Mouse (Mus musculus) spleen, postnatal 14 days (tissue): Measurements from ENCODE around the gene Gng8.
A peak's percentile ranks its signal among the peaks of the same experiment; 100 is the strongest.

Experiments
- DNase-seq, 2 experiments: peaks; one replicate each; pipeline ENCODE4 v3.0.0; 2021 to 2022; ENCODE audit warnings: low spot score in 2 of 2

The Gng8 gene

GRCm38 (mm10) chr7:16891641-16892351 lies at the start of gene Gng8:
Gene Gng8 (plus strand): TSS chr7:16891786.
- DNase-seq: peak; percentile 61 to 79

- DNase-seq: peak; percentile 79 to 87
Observed at GRCm38 (mm10) chr7:16842645-16843063, 48.9 kb upstream of the Gng8 start, which contains the start of gene Prkd2. Gene Prkd2 (plus strand): TSS chr7:16842902.

- DNase-seq: peak; percentile 33 to 45
Observed at GRCm38 (mm10) chr7:16843441-16844171, 48.0 kb upstream of the Gng8 start.

- no peak for DNase-seq
Observed at GRCm38 (mm10) chr7:16844696-16845071, 46.9 kb upstream of the Gng8 start.

GRCm38 (mm10) chr7:16845072-16845819 lies 46.3 kb upstream of the Gng8 start:
- DNase-seq: peak; percentile 29 to 33

- no peak for DNase-seq
Observed at GRCm38 (mm10) chr7:16845820-16846167, 45.8 kb upstream of the Gng8 start.

GRCm38 (mm10) chr7:16846775-16847174 lies 44.8 kb upstream of the Gng8 start:
- no peak for DNase-seq

- no peak for DNase-seq
Observed at GRCm38 (mm10) chr7:16847507-16847906, 44.1 kb upstream of the Gng8 start.

GRCm38 (mm10) chr7:16848579-16848978 lies 43.0 kb upstream of the Gng8 start:
- peak in 1 of 2 experiments; percentile 38 for DNase-seq

- DNase-seq: no peak
Observed at GRCm38 (mm10) chr7:16851636-16852035, 40.0 kb upstream of the Gng8 start.

- DNase-seq: no peak
Observed at GRCm38 (mm10) chr7:16853302-16853831, 38.2 kb upstream of the Gng8 start.

- DNase-seq: peak in 1 of 2 experiments; percentile 48
Observed at GRCm38 (mm10) chr7:16858336-16858735, 33.2 kb upstream of the Gng8 start.

GRCm38 (mm10) chr7:16859902-16860651 lies 31.5 kb upstream of the Gng8 start:
- peak in 1 of 2 experiments; percentile 53 for DNase-seq

- no peak for DNase-seq
Observed at GRCm38 (mm10) chr7:16867488-16867887, 24.1 kb upstream of the Gng8 start.

- no peak for DNase-seq
Observed at GRCm38 (mm10) chr7:16869497-16869896, 22.1 kb upstream of the Gng8 start.

GRCm38 (mm10) chr7:16871600-16871999 lies 20.0 kb upstream of the Gng8 start:
- no peak for DNase-seq

GRCm38 (mm10) chr7:16872478-16872877 lies 19.1 kb upstream of the Gng8 start:
- no peak for DNase-seq

GRCm38 (mm10) chr7:16873392-16873791 lies 18.2 kb upstream of the Gng8 start:
- no peak for DNase-seq

- DNase-seq: peak; percentile 57 to 72
Observed at GRCm38 (mm10) chr7:16874190-16874589, 17.4 kb upstream of the Gng8 start.

- DNase-seq: peak; percentile 96
Observed at GRCm38 (mm10) chr7:16874756-16875309, 16.8 kb upstream of the Gng8 start.

- DNase-seq: no peak
Observed at GRCm38 (mm10) chr7:16875310-16875325, 16.5 kb upstream of the Gng8 start, which contains the start of gene Dact3. Gene Dact3 (plus strand): TSS chr7:16875317.

GRCm38 (mm10) chr7:16875326-16875725 lies 16.3 kb upstream of the Gng8 start:
- no peak for DNase-seq
